Mouse (Mus musculus) limb, embryonic 12.5 days (tissue): ENCODE results near the gene Spata5. TPM values are rescaled to one million over a fixed set of nuclear protein-coding genes. Genes with fewer than 3 reads are reported as not detected.
"Not testable (repeated sequence)": the region's sequence is repeated elsewhere in the genome, so short reads cannot be mapped to it uniquely, and the experiment has no call there.

Experiments used
- ATAC-seq: fragments of 200-750 bp; cut with Nextera tagmentation; 2 replicates; pipeline ENCODE4 v1.8.0; 2017; ENCODE audit warnings: low read depth, moderate TSS enrichment; ENCODE audit not compliant: insufficient number of reproducible peaks, insufficient read depth, low FRiP score, low TSS enrichment
- H3K27ac ChIP-seq: fragments of 300-500 bp; sonication (generic); 2 replicates; pipeline ENCODE4 v1.5.1; 2016; ENCODE audit warnings: mild to moderate bottlenecking, moderate library complexity
- H3K27me3 ChIP-seq: fragments of 300-500 bp; sonication (generic); 2 replicates; pipeline ENCODE4 v1.6.1; 2016; ENCODE audit warnings: mild to moderate bottlenecking, moderate library complexity
- H3K36me3 ChIP-seq: fragments of 300-500 bp; sonication (generic); 2 replicates; pipeline ENCODE4 v1.6.1; 2016; ENCODE audit warnings: mild to moderate bottlenecking, moderate library complexity
- H3K4me1 ChIP-seq: fragments of 300-500 bp; sonication (generic); replicated peaks from 2 replicates; pipeline ENCODE4 v1.6.1; 2016
- H3K4me2 ChIP-seq: fragments of 300-500 bp; sonication (generic); 2 replicates; pipeline ENCODE4 v1.6.1; 2016; ENCODE audit warnings: mild to moderate bottlenecking, moderate library complexity
- H3K4me3 ChIP-seq: fragments of 300-500 bp; sonication (generic); replicated peaks from 2 replicates; pipeline ENCODE4 v1.5.1; 2016; ENCODE audit warnings: mild to moderate bottlenecking
- H3K9ac ChIP-seq: fragments of 300-500 bp; sonication (generic); replicated peaks from 2 replicates; pipeline ENCODE4 v1.6.1; 2016; ENCODE audit warnings: mild to moderate bottlenecking, moderate library complexity
- H3K9me3 ChIP-seq: fragments of 300-500 bp; sonication (generic); 2 replicates; pipeline ENCODE4 v1.6.1; 2016; ENCODE audit warnings: mild to moderate bottlenecking, moderate library complexity
- WGBS: fragments of 180-500 bp; shearing (Covaris S2); methylation state at CpG from one replicate; pipeline ENCODE4 v1.1.7; 2016; 5-methylcytosine and 5-hydroxymethylcytosine counted together
- polyA plus RNA-seq: library from polyadenylated mRNA; unstranded; fragments of >200 nt; fragmentation: Nextera tagmentation; extraction: Ambion mirVana; gene quantifications from 2 replicates; pipeline ENCODE4 v1.2.1, GENCODE M21; 2016

Spata5 gene
- polyA plus RNA-seq, 1 experiment from 2014 or later, result 47.8 TPM

- no peak for ATAC-seq
- no peak overlapping the region for H3K4me2 ChIP-seq
- H3K36me3 ChIP-seq, result peaks cover 23% of the 10 kb centered on the region
- H3K4me3 ChIP-seq, result no peak overlapping the region
- no peaks in the 10 kb centered on the region for H3K27me3 ChIP-seq
- H3K27ac ChIP-seq, result no peak overlapping the region
- H3K4me1 ChIP-seq, result no peaks in the 10 kb centered on the region
- H3K9me3 ChIP-seq, result no peaks in the 10 kb centered on the region
- no peak overlapping the region for H3K9ac ChIP-seq
- 93% methylated on average over 3 of the region's 3 CpGs for WGBS
Measured at GRCm38 (mm10) chr3:37577706-37578105, 158.0 kb downstream of the Spata5 start.

- no peak for ATAC-seq
- WGBS, result 81% methylated on average over 5 of the region's 5 CpGs
- Histone ChIP-seq H3K4me3 (no peak overlapping the region), H3K9me3 (no peaks in the 10 kb centered on the region), H3K27ac (no peak overlapping the region), H3K4me2 (no peak overlapping the region), H3K27me3 (no peaks in the 10 kb centered on the region), H3K4me1 (peaks cover 18% of the 10 kb centered on the region), H3K9ac (no peak overlapping the region), H3K36me3 (peaks cover 16% of the 10 kb centered on the region)
Measured at GRCm38 (mm10) chr3:37584576-37584975, 164.9 kb downstream of the Spata5 start.

GRCm38 (mm10) chr3:37585967-37586730 is 166.5 kb downstream of the Spata5 start:
- H3K27me3 ChIP-seq, result no peaks in the 10 kb centered on the region
- H3K9ac ChIP-seq, result peak overlapping the region; percentile 42; the same call in 1 of the 2 replicates
- no peaks in the 10 kb centered on the region for H3K9me3 ChIP-seq
- peaks cover 2% of the 10 kb centered on the region; the same call in 1 of the 2 replicates for H3K36me3 ChIP-seq
- peaks cover 18% of the 10 kb centered on the region for H3K4me1 ChIP-seq
- H3K4me2 ChIP-seq, result peak overlapping the region; percentile 47
- 33% methylated on average over 15 of the region's 15 CpGs for WGBS
- no peak for ATAC-seq
- H3K4me3 ChIP-seq, result 0 out of 2 replicates have a peak overlapping the region, but pooled peaks have one; percentile 3
- H3K27ac ChIP-seq, result peak overlapping the region; percentile 64; the same call in 1 of the 2 replicates

- peak overlapping the region; percentile 42; the same call in 1 of the 2 replicates for H3K9ac ChIP-seq
- no peaks in the 10 kb centered on the region for H3K9me3 ChIP-seq
- no peaks in the 10 kb centered on the region for H3K36me3 ChIP-seq
- H3K4me2 ChIP-seq, result peak overlapping the region; percentile 47
- no peaks in the 10 kb centered on the region for H3K27me3 ChIP-seq
- peaks cover 18% of the 10 kb centered on the region for H3K4me1 ChIP-seq
- WGBS, result 24% methylated on average over 16 of the region's 16 CpGs
- ATAC-seq, result no peak
- 0 out of 2 replicates have a peak overlapping the region, but pooled peaks have one; percentile 3 for H3K4me3 ChIP-seq
- H3K27ac ChIP-seq, result peak overlapping the region; percentile 64; the same call in 1 of the 2 replicates
Measured at GRCm38 (mm10) chr3:37586731-37587578, 167.3 kb downstream of the Spata5 start.

GRCm38 (mm10) chr3:37595721-37596120 is 176.0 kb downstream of the Spata5 start:
- Histone ChIP-seq H3K27me3 (no peaks in the 10 kb centered on the region), H3K4me1 (no peaks in the 10 kb centered on the region; the same call in 1 of the 2 replicates), H3K4me2 (no peak overlapping the region), H3K9me3 (no peaks in the 10 kb centered on the region), H3K4me3 (no peak overlapping the region), H3K9ac (no peak overlapping the region), H3K27ac (peak overlapping the region; percentile 35; the same call in 1 of the 2 replicates), H3K36me3 (no peaks in the 10 kb centered on the region)
- 76% methylated on average over 10 of the region's 10 CpGs for whole genome bisulfite sequencing
- no peak for ATAC-seq

GRCm38 (mm10) chr3:37596519-37596918 is 176.8 kb downstream of the Spata5 start:
- Histone ChIP-seq H3K27ac (peak overlapping the region; percentile 41), H3K4me3 (no peak overlapping the region), H3K9me3 (no peaks in the 10 kb centered on the region), H3K9ac (no peak overlapping the region), H3K4me1 (no peaks in the 10 kb centered on the region; the same call in 1 of the 2 replicates), H3K4me2 (no peak overlapping the region), H3K36me3 (no peaks in the 10 kb centered on the region), H3K27me3 (no peaks in the 10 kb centered on the region)
- 67% methylated on average over 6 of the region's 6 CpGs for WGBS
- peak; percentile 56; the same call in 1 of the 2 replicates for ATAC-seq

- peak overlapping the region; percentile 41; the same call in 1 of the 2 replicates for H3K27ac ChIP-seq
- WGBS, result 69% methylated on average over 5 of the region's 5 CpGs
- no peak overlapping the region for H3K4me2 ChIP-seq
- H3K9me3 ChIP-seq, result no peaks in the 10 kb centered on the region
- H3K36me3 ChIP-seq, result no peaks in the 10 kb centered on the region
- no peaks in the 10 kb centered on the region for H3K27me3 ChIP-seq
- H3K9ac ChIP-seq, result no peak overlapping the region
- no peak for ATAC-seq
- H3K4me3 ChIP-seq, result no peak overlapping the region
- no peaks in the 10 kb centered on the region; the same call in 1 of the 2 replicates for H3K4me1 ChIP-seq
Measured at GRCm38 (mm10) chr3:37597200-37597599, 177.5 kb downstream of the Spata5 start.

GRCm38 (mm10) chr3:37599641-37600040 is 179.9 kb downstream of the Spata5 start:
- not testable (repeated sequence) for H3K36me3 ChIP-seq, H3K27ac ChIP-seq, H3K4me2 ChIP-seq, H3K4me1 ChIP-seq, H3K9ac ChIP-seq, H3K9me3 ChIP-seq, H3K27me3 ChIP-seq, ATAC-seq, H3K4me3 ChIP-seq
- 94% methylated on average over 14 of the region's 14 CpGs for WGBS

- ATAC-seq, result no peak
- Histone ChIP-seq H3K4me2 (no peak overlapping the region), H3K4me3 (no peak overlapping the region)
Measured at GRCm38 (mm10) chr3:37602356-37602755, 182.7 kb downstream of the Spata5 start.

GRCm38 (mm10) chr3:37602890-37603289 is 183.2 kb downstream of the Spata5 start:
- WGBS, result 82% methylated on average over 7 of the region's 7 CpGs
- Histone ChIP-seq H3K4me3 (no peak overlapping the region), H3K4me2 (no peak overlapping the region), H3K27ac (no peak overlapping the region), H3K27me3 (no peaks in the 10 kb centered on the region), H3K9ac (no peak overlapping the region), H3K9me3 (peaks cover 4% of the 10 kb centered on the region; the same call in 1 of the 2 replicates), H3K4me1 (peaks cover 8% of the 10 kb centered on the region), H3K36me3 (no peaks in the 10 kb centered on the region)
- ATAC-seq, result no peak

More at GRCm38 (mm10) chr3:37602356-37602755, 182.7 kb downstream of the Spata5 start:
- Histone ChIP-seq H3K4me1 (peaks cover 8% of the 10 kb centered on the region), H3K27me3 (no peaks in the 10 kb centered on the region), H3K9ac (no peak overlapping the region), H3K9me3 (peaks cover 4% of the 10 kb centered on the region; the same call in 1 of the 2 replicates), H3K36me3 (no peaks in the 10 kb centered on the region), H3K27ac (no peak overlapping the region)
- WGBS, result 96% methylated on average over 9 of the region's 9 CpGs

GRCm38 (mm10) chr3:37603541-37603940 is 183.8 kb downstream of the Spata5 start:
- no peak for ATAC-seq
- Histone ChIP-seq H3K36me3 (no peaks in the 10 kb centered on the region), H3K9me3 (peaks cover 4% of the 10 kb centered on the region; the same call in 1 of the 2 replicates), H3K9ac (no peak overlapping the region), H3K27me3 (no peaks in the 10 kb centered on the region), H3K4me2 (no peak overlapping the region), H3K27ac (no peak overlapping the region), H3K4me1 (peaks cover 8% of the 10 kb centered on the region), H3K4me3 (no peak overlapping the region)
- WGBS, result 82% methylated on average over 3 of the region's 3 CpGs
